Mouse (Mus musculus) liver, postnatal 0 days (tissue): ENCODE measurements around the gene Slc38a10. TPM values are rescaled to one million over a fixed set of nuclear protein-coding genes. Genes with fewer than 3 reads are reported as not detected.

Experiments
- ATAC-seq: fragments of 200-750 bp; cut with Nextera tagmentation; 2 replicates; pipeline ENCODE4 v1.8.0; 2017; ENCODE audit warnings: mild to moderate bottlenecking, moderate library complexity
- DNase-seq: peaks from one replicate; pipeline ENCODE4 v3.0.0-alpha.2; 2016
- H3K27ac ChIP-seq: fragments of 300-500 bp; sonication (generic); 2 replicates; pipeline ENCODE4 v1.5.1; 2014; ENCODE audit warnings: antibody characterized with exemption, moderate library complexity, mild to moderate bottlenecking, low read depth
- H3K27me3 ChIP-seq: fragments of 300-500 bp; sonication (generic); 2 replicates; pipeline ENCODE4 v1.6.1; 2014; ENCODE audit warnings: low read length, control low read depth, mixed read lengths; ENCODE audit not compliant: insufficient read depth
- H3K36me3 ChIP-seq: fragments of 300-500 bp; sonication (generic); replicated peaks from 2 replicates; pipeline ENCODE4 v1.6.1; 2014; ENCODE audit warnings: mild to moderate bottlenecking, control low read depth, low read length, moderate library complexity, mixed read lengths; ENCODE audit not compliant: insufficient read depth
- H3K4me1 ChIP-seq: fragments of 300-500 bp; sonication (generic); 2 replicates; pipeline ENCODE4 v1.6.1; 2014; ENCODE audit warnings: antibody characterized with exemption, mild to moderate bottlenecking, control low read depth; ENCODE audit not compliant: insufficient read depth
- H3K4me2 ChIP-seq: fragments of 300-500 bp; sonication (generic); 2 replicates; pipeline ENCODE4 v1.6.1; 2014; ENCODE audit warnings: low read depth, mild to moderate bottlenecking, low read length, moderate library complexity, mixed read lengths
- H3K4me3 ChIP-seq: fragments of 300-500 bp; sonication (generic); 2 replicates; pipeline ENCODE4 v1.5.1; 2014; ENCODE audit warnings: low read depth, low read length
- H3K9ac ChIP-seq: fragments of 300-500 bp; sonication (generic); replicated peaks from 2 replicates; pipeline ENCODE4 v1.6.1; 2014; ENCODE audit warnings: mild to moderate bottlenecking, moderate library complexity
- H3K9me3 ChIP-seq: fragments of 300-500 bp; sonication (generic); 2 replicates; pipeline ENCODE4 v1.6.1; 2016; ENCODE audit warnings: mild to moderate bottlenecking, control low read depth, low read length, mixed read lengths
- CTCF ChIP-seq: sonication (generic); IDR thresholded peaks from 2 replicates; pipeline ENCODE4 v1.5.1; 2016; ENCODE audit warnings: antibody characterized with exemption, low read depth
- EP300 ChIP-seq: IDR thresholded peaks from 2 replicates; pipeline ENCODE4 v1.6.1; 2016; ENCODE audit warnings: antibody characterized with exemption, low read depth, mild to moderate bottlenecking
- WGBS: fragments of 180-500 bp; shearing (Covaris S2); extraction: QIAGEN DNeasy Blood & Tissue Kit; methylation state at CpG from one replicate; pipeline ENCODE4 v1.1.7; 2014; ENCODE audit not compliant: insufficient replicate concordance; 5-methylcytosine and 5-hydroxymethylcytosine counted together
- polyA plus RNA-seq: library from polyadenylated mRNA; unstranded; fragments of >200 nt; fragmentation: Nextera tagmentation; extraction: Ambion mirVana; gene quantifications from 2 replicates; pipeline ENCODE4 v1.2.1, GENCODE M21; 2015

The Slc38a10 gene
- polyA plus RNA-seq, 1 experiment from 2014 or later = 28.0 TPM

DNA sequence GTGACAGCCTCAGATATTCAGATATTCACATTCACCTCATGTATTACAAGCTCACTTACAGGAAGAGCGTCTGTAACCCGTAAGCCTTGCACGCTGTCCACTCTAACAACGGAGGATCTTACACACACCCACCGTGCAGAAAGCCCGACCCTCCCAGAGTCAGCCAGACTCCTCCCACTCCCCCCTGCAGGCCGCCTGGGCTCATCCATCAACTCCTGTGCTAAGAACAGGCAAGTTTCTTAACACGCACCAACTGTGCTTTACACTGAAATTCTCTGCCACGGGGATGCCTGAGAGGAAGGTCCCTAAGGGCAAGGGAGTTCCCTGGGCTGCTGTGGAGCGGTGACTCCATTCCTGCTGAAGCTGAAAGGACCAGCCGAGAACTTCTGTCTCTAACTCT is 81.9 kb downstream of the Slc38a10 start:
- Histone ChIP-seq H3K9ac (no peak overlapping the region), H3K4me1 (peaks cover 13% of the 10 kb centered on the region), H3K36me3 (peaks cover 7% of the 10 kb centered on the region; the same call in 1 of the 2 replicates), H3K4me3 (no peak overlapping the region), H3K27me3 (no peaks in the 10 kb centered on the region), H3K27ac (no peak overlapping the region), H3K9me3 (no peaks in the 10 kb centered on the region), H3K4me2 (no peak overlapping the region)
- 73% methylated on average over 11 of the region's 11 CpGs for WGBS
- TF ChIP-seq EP300 (no peak), CTCF (no peak)
- ATAC-seq = no peak
- DNase-seq = no peak

DNA sequence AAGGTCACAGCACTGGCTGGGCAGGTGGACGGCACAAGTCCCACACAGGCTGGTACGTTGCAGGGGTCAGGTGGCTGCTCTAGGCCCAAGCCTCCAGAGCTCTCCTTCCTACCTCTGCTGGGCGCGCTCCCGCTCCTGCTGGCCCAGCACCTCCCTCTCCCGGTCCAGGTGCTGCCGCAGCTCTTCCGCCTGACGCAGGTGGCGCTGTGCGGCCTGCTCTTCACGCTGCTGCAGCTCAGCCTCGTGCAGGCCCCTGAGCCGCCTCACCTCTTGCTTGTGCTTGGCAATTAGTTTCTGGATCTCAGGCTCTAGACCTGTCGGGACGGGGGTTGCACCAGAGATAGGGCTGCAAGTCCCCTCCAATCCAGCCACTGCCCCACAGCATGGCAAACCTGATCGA is 83.3 kb downstream of the Slc38a10 start:
- Histone ChIP-seq H3K4me2 (no peak overlapping the region), H3K27ac (no peak overlapping the region), H3K9ac (no peak overlapping the region), H3K9me3 (no peaks in the 10 kb centered on the region), H3K27me3 (no peaks in the 10 kb centered on the region), H3K4me3 (no peak overlapping the region), H3K36me3 (peaks cover 7% of the 10 kb centered on the region; the same call in 1 of the 2 replicates), H3K4me1 (peaks cover 13% of the 10 kb centered on the region)
- ATAC-seq (no peak), DNase-seq (no peak)
- WGBS = 77% methylated on average over 17 of the region's 17 CpGs
- TF ChIP-seq CTCF = peak; percentile 21; the same call in 1 of the 2 replicates
- no peak for TF ChIP-seq EP300

DNA sequence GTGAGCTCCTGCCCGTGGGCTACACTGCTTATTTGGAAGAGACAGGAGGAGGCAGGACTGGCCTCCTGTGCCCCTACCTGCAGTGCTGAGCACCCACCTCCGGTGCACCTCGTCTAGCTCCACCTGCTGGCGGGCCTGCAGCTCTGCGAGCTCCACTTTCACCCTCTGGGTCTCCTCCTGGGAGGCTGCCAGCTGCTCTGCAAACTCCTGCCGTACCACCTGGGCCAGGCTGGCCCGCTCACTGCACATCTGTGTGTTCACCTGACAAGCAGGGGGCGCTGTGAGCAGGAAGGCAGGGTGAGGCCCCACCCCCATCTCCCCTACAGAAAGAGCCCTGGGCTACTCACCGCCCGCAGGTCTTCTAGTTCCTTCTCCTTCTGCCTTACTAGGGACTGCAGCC is 85.9 kb downstream of the Slc38a10 start:
- peaks cover 13% of the 10 kb centered on the region for H3K4me1 ChIP-seq
- peak; percentile 84 for TF ChIP-seq CTCF
- TF ChIP-seq EP300 = no peak
- peak overlapping the region; percentile 64; the same call in 1 of the 2 replicates for H3K27ac ChIP-seq
- peaks cover 4% of the 10 kb centered on the region; the same call in 1 of the 2 replicates for H3K36me3 ChIP-seq
- H3K9ac ChIP-seq = 0 out of 2 replicates have a peak overlapping the region, but pooled peaks have one; percentile 4
- H3K4me3 ChIP-seq = no peak overlapping the region
- peak; percentile 35 for ATAC-seq
- H3K9me3 ChIP-seq = no peaks in the 10 kb centered on the region
- H3K4me2 ChIP-seq = peak overlapping the region; percentile 1; the same call in 1 of the 2 replicates
- H3K27me3 ChIP-seq = no peaks in the 10 kb centered on the region
- DNase-seq = peak; percentile 70
- WGBS = 27% methylated on average over 10 of the region's 10 CpGs

DNA sequence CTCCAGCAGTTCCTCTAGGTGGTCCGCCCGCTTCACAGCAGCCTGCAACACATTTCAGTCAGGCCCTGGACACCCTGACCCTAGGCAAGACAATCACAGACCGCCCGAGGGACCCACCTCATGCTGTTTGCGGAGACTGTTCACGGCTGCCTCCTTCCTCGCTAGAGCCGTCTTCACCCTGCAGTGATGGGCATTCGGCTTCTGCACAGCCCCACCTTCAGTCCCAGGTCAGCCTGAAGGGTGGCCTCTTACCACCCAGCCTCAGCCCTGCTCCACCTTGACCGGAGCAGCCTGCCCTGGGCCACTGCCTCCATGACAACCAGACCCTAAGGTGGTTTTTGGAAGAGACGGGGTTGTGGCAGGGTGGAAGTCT is 86.5 kb downstream of the Slc38a10 start:
- H3K36me3 ChIP-seq = peaks cover 4% of the 10 kb centered on the region; the same call in 1 of the 2 replicates
- no peak overlapping the region for H3K4me3 ChIP-seq
- ATAC-seq = no peak
- H3K27me3 ChIP-seq = no peaks in the 10 kb centered on the region
- H3K9me3 ChIP-seq = no peaks in the 10 kb centered on the region
- no peak for DNase-seq
- peaks cover 13% of the 10 kb centered on the region for H3K4me1 ChIP-seq
- H3K27ac ChIP-seq = peak overlapping the region; percentile 64
- H3K4me2 ChIP-seq = no peak overlapping the region
- WGBS = 86% methylated on average over 11 of the region's 11 CpGs
- no peak for TF ChIP-seq CTCF
- H3K9ac ChIP-seq = no peak overlapping the region

- ATAC-seq = peak; percentile 43
- Histone ChIP-seq H3K4me3 (no peak overlapping the region), H3K4me1 (peaks cover 13% of the 10 kb centered on the region), H3K9ac (no peak overlapping the region), H3K4me2 (peak overlapping the region; percentile 35; the same call in 1 of the 2 replicates), H3K27me3 (no peaks in the 10 kb centered on the region), H3K9me3 (no peaks in the 10 kb centered on the region), H3K27ac (peak overlapping the region; percentile 64), H3K36me3 (peaks cover 4% of the 10 kb centered on the region; the same call in 1 of the 2 replicates)
- TF ChIP-seq EP300 (no peak), CTCF (no peak)
- WGBS = 58% methylated on average over 13 of the region's 13 CpGs
- no peak for DNase-seq
Observed at GRCm38 (mm10) chr11:120064006-120064667, 87.0 kb downstream of the Slc38a10 start.

- Histone ChIP-seq H3K27me3 (no peaks in the 10 kb centered on the region), H3K4me3 (no peak overlapping the region), H3K4me2 (peak overlapping the region; percentile 35; the same call in 1 of the 2 replicates), H3K4me1 (peaks cover 13% of the 10 kb centered on the region), H3K9me3 (no peaks in the 10 kb centered on the region), H3K9ac (no peak overlapping the region), H3K36me3 (no peaks in the 10 kb centered on the region), H3K27ac (peak overlapping the region; percentile 64)
- ATAC-seq (no peak), DNase-seq (no peak)
- WGBS = 72% methylated on average over 5 of the region's 5 CpGs
- TF ChIP-seq CTCF (no peak), EP300 (no peak)
Observed at GRCm38 (mm10) chr11:120063326-120063725, 87.8 kb downstream of the Slc38a10 start.
